Comparison of ENCODE assay signal across 11 mouse cellular contexts in genomic region chr5:74193626-74194025, GRCm38 (mm10). TPM values are rescaled to one million over a fixed set of nuclear protein-coding genes. Genes with fewer than 3 reads are reported as not detected.
DNase-seq lines count a peak whose midpoint lies in the region; ATAC-seq lines count a peak whose summit lies in the region.
"Had no signal": no experiment of that assay in that cellular context is flagged by ENCODE, and none has a peak within 500 bp of the region (broad histone marks: within the 10 kb centered on the region; RNA-seq: fewer than 3 reads in every experiment).

No protein-coding gene starts in this region.

- no peak overlapping the region for H3K4me3 ChIP-seq in hindbrain, embryonic 10.5 days
- no peak overlapping the region for H3K4me3 ChIP-seq in hindbrain, embryonic 12.5 days
- H3K4me3 ChIP-seq in embryonic facial prominence, embryonic 13.5 days, result peak overlapping the region; percentile 75
- no peak overlapping the region for H3K4me3 ChIP-seq in intestine, embryonic 15.5 days (replicated peaks)
- peak overlapping the region; percentile 98 for H3K4me3 ChIP-seq in limb, embryonic 12.5 days (replicated peaks)
- H3K4me3 ChIP-seq: forebrain, embryonic 13.5 days had no signal

- H3K27ac ChIP-seq in hindbrain, embryonic 10.5 days, result peak overlapping the region; percentile 40; the same call in 1 of the 2 replicates
- no peak overlapping the region for H3K27ac ChIP-seq in hindbrain, embryonic 12.5 days
- peak overlapping the region; percentile 73 for H3K27ac ChIP-seq in embryonic facial prominence, embryonic 13.5 days
- H3K27ac ChIP-seq in intestine, embryonic 15.5 days, result peak overlapping the region; percentile 58; the same call in 1 of the 2 replicates
- H3K27ac ChIP-seq in limb, embryonic 12.5 days, result peak overlapping the region; percentile 95
- H3K27ac ChIP-seq: forebrain, embryonic 13.5 days; liver, embryonic 12.5 days had no signal

- no peaks in the 10 kb centered on the region for H3K9me3 ChIP-seq in hindbrain, embryonic 10.5 days
- H3K9me3 ChIP-seq in hindbrain, embryonic 12.5 days (replicated peaks), result no peaks in the 10 kb centered on the region
- H3K9me3 ChIP-seq in embryonic facial prominence, embryonic 13.5 days, result no peaks in the 10 kb centered on the region
- no peaks in the 10 kb centered on the region for H3K9me3 ChIP-seq in intestine, embryonic 15.5 days
- H3K9me3 ChIP-seq in limb, embryonic 12.5 days, result no peaks in the 10 kb centered on the region
- H3K9me3 ChIP-seq: forebrain, embryonic 13.5 days; liver, embryonic 12.5 days had no signal

- peaks cover 17% of the 10 kb centered on the region for H3K36me3 ChIP-seq in hindbrain, embryonic 10.5 days
- H3K36me3 ChIP-seq in hindbrain, embryonic 12.5 days, result peaks cover 9% of the 10 kb centered on the region; the same call in 1 of the 2 replicates
- H3K36me3 ChIP-seq in embryonic facial prominence, embryonic 13.5 days, result peaks cover 16% of the 10 kb centered on the region
- H3K36me3 ChIP-seq in intestine, embryonic 15.5 days, result peaks cover 4% of the 10 kb centered on the region; the same call in 1 of the 2 replicates
- H3K36me3 ChIP-seq in limb, embryonic 12.5 days, result peaks cover 23% of the 10 kb centered on the region

- 47% methylated on average over 7 of the region's 7 CpGs for WGBS in hindbrain, embryonic 10.5 days
- WGBS in hindbrain, embryonic 12.5 days, result 49% methylated on average over 7 of the region's 7 CpGs
- WGBS in embryonic facial prominence, embryonic 13.5 days, result 11% methylated on average over 7 of the region's 7 CpGs
- 30% methylated on average over 7 of the region's 7 CpGs for WGBS in intestine, embryonic 15.5 days
- 15% methylated on average over 7 of the region's 7 CpGs for WGBS in limb, embryonic 12.5 days

- no peak for ATAC-seq in hindbrain, embryonic 12.5 days (ENCODE audit: low FRiP score)
- no peak for ATAC-seq in embryonic facial prominence, embryonic 13.5 days (ENCODE audit: insufficient number of reproducible peaks, insufficient read depth, low FRiP score, low TSS enrichment, low read depth)
- no peak for ATAC-seq in intestine, embryonic 15.5 days
- ATAC-seq in limb, embryonic 12.5 days (ENCODE audit: insufficient number of reproducible peaks, insufficient read depth, low FRiP score, low TSS enrichment, low read depth), result 0 out of 2 replicates have a peak, but pooled peaks have one; percentile 24
- ATAC-seq: forebrain, embryonic 13.5 days; liver, embryonic 12.5 days had no signal

- no peak overlapping the region for H3K4me2 ChIP-seq in hindbrain, embryonic 12.5 days (replicated peaks)
- peak overlapping the region; percentile 83 for H3K4me2 ChIP-seq in embryonic facial prominence, embryonic 13.5 days
- peak overlapping the region; percentile 98 for H3K4me2 ChIP-seq in intestine, embryonic 15.5 days (replicated peaks)
- H3K4me2 ChIP-seq in limb, embryonic 12.5 days, result peak overlapping the region; percentile 70

- intact Hi-C loops in left cerebral cortex, postnatal 14 days (cut with DNase I), result loop anchor here (10.0 kb wide), 1 partner anchor 339 kb away; no protein-coding TSS in a partner anchor

- H3K4me1 ChIP-seq in hindbrain, embryonic 10.5 days (replicated peaks), result peaks cover 76% of the 10 kb centered on the region
- peaks cover 47% of the 10 kb centered on the region for H3K4me1 ChIP-seq in hindbrain, embryonic 12.5 days
- peaks cover 65% of the 10 kb centered on the region for H3K4me1 ChIP-seq in embryonic facial prominence, embryonic 13.5 days
- H3K4me1 ChIP-seq in intestine, embryonic 15.5 days (replicated peaks), result peaks cover 27% of the 10 kb centered on the region
- H3K4me1 ChIP-seq in limb, embryonic 12.5 days (replicated peaks), result peaks cover 63% of the 10 kb centered on the region

- H3K27me3 ChIP-seq in hindbrain, embryonic 10.5 days (ENCODE audit: insufficient read depth, poor library complexity, severe bottlenecking), result peaks cover 34% of the 10 kb centered on the region
- H3K27me3 ChIP-seq in hindbrain, embryonic 12.5 days, result 0 out of 2 replicates have a peak, but pooled peaks cover 3% of the 10 kb centered on the region
- H3K27me3 ChIP-seq in embryonic facial prominence, embryonic 13.5 days, result 0 out of 2 replicates have a peak, but pooled peaks cover 3% of the 10 kb centered on the region
- no peaks in the 10 kb centered on the region for H3K27me3 ChIP-seq in intestine, embryonic 15.5 days (replicated peaks)
- H3K27me3 ChIP-seq in limb, embryonic 12.5 days, result no peaks in the 10 kb centered on the region

- DNase-seq in hindbrain, embryonic 10.5 days (ENCODE audit: low spot score), result no peak
- DNase-seq in left cerebral cortex, postnatal 14 days (ENCODE audit: low spot score in 2 of 2), result no peak
- DNase-seq in layer of hippocampus, postnatal 25 days (ENCODE audit: extremely low spot score in 1 of 2, low spot score in 1 of 2), result no peak
- DNase-seq: adrenal gland, postnatal 25 days; gastrocnemius, postnatal 14 days had no signal

- no peak overlapping the region for H3K9ac ChIP-seq in hindbrain, embryonic 12.5 days
- peak overlapping the region; percentile 96 for H3K9ac ChIP-seq in embryonic facial prominence, embryonic 13.5 days
- H3K9ac ChIP-seq in intestine, embryonic 15.5 days, result no peak overlapping the region
- no peak overlapping the region for H3K9ac ChIP-seq in limb, embryonic 12.5 days (replicated peaks)
- H3K9ac ChIP-seq: forebrain, embryonic 13.5 days; liver, embryonic 12.5 days had no signal

RNA-seq across cellular contexts. Expression of gene Rasl11b, which starts 1.5 kb away (rescaled TPM):
- polyA plus RNA-seq in hindbrain, embryonic 10.5 days (2016; fragmentation: Nextera tagmentation; extraction: Ambion mirVana), result 30.5 and 32.7 TPM in 2 replicates
- 44.5 and 54.3 TPM in 2 replicates for polyA plus RNA-seq in hindbrain, embryonic 12.5 days (2016; fragmentation: Nextera tagmentation; extraction: Ambion mirVana)
- polyA plus RNA-seq in embryonic facial prominence, embryonic 13.5 days (2015; fragmentation: Nextera tagmentation; extraction: Ambion mirVana), result 148 and 177 TPM in 2 replicates
- 34.9 and 38.3 TPM in 2 replicates for polyA plus RNA-seq in intestine, embryonic 15.5 days (2015; fragmentation: Nextera tagmentation; extraction: Ambion mirVana)
- polyA plus RNA-seq in limb, embryonic 12.5 days (2016; fragmentation: Nextera tagmentation; extraction: Ambion mirVana), result 156 and 176 TPM in 2 replicates
- total RNA-seq in left cerebral cortex, postnatal 14 days (2021), result 100 to 1,000 TPM in 1 of 2 experiments, 10 to 100 TPM in 1; 97.1 to 110 TPM
- total RNA-seq in layer of hippocampus, postnatal 25 days (2021), result 10 to 100 TPM; 64.9 to 77.2 TPM

Comparison
In these comparisons a context has a peak if more than half of its experiments do, and no peak if none do; other contexts are left out.
1. H3K4me3 ChIP-seq: peak in embryonic facial prominence, embryonic 13.5 days (single experiment) and limb, embryonic 12.5 days (single experiment); none in hindbrain, embryonic 10.5 days (single experiment), hindbrain, embryonic 12.5 days (single experiment) and intestine, embryonic 15.5 days (single experiment).